Mouse (Mus musculus) hindbrain, embryonic 15.5 days (tissue): ENCODE measurements around the gene Wscd2. TPM values are rescaled to one million over a fixed set of nuclear protein-coding genes. Genes with fewer than 3 reads are reported as not detected.

Source experiments
- ATAC-seq: fragments of 200-750 bp; cut with Nextera tagmentation; 2 replicates; pipeline ENCODE4 v1.8.0; 2017; ENCODE audit warnings: low read depth, moderate number of reproducible peaks, moderate TSS enrichment; ENCODE audit not compliant: low FRiP score
- H3K27ac ChIP-seq: fragments of 300-500 bp; sonication (generic); replicated peaks from 2 replicates; pipeline ENCODE4 v1.5.1; 2015; ENCODE audit warnings: mild to moderate bottlenecking, inconsistent platforms
- H3K27me3 ChIP-seq: fragments of 300-500 bp; sonication (generic); 2 replicates; pipeline ENCODE4 v1.6.1; 2015; ENCODE audit warnings: control low read depth, inconsistent platforms
- H3K36me3 ChIP-seq: fragments of 300-500 bp; sonication (generic); 2 replicates; pipeline ENCODE4 v1.6.1; 2015; ENCODE audit warnings: control low read depth, inconsistent platforms
- H3K4me1 ChIP-seq: fragments of 300-500 bp; sonication (generic); replicated peaks from 2 replicates; pipeline ENCODE4 v1.6.1; 2015; ENCODE audit warnings: control low read depth, inconsistent platforms
- H3K4me2 ChIP-seq: fragments of 300-500 bp; sonication (generic); 2 replicates; pipeline ENCODE4 v1.6.1; 2015; ENCODE audit warnings: moderate library complexity, mild to moderate bottlenecking, inconsistent platforms
- H3K4me3 ChIP-seq: fragments of 300-500 bp; sonication (generic); 2 replicates; pipeline ENCODE4 v1.5.1; 2015; ENCODE audit warnings: mild to moderate bottlenecking, inconsistent platforms
- H3K9ac ChIP-seq: fragments of 300-500 bp; sonication (generic); 2 replicates; pipeline ENCODE4 v1.6.1; 2015; ENCODE audit warnings: inconsistent platforms
- H3K9me3 ChIP-seq: fragments of 300-500 bp; sonication (generic); 2 replicates; pipeline ENCODE4 v1.6.1; 2016; ENCODE audit warnings: control low read depth, inconsistent platforms
- WGBS: fragments of 180-500 bp; shearing (Covaris S2); methylation state at CpG from one replicate; pipeline ENCODE4 v1.1.7; 2015; 5-methylcytosine and 5-hydroxymethylcytosine counted together
- polyA plus RNA-seq: library from polyadenylated mRNA; unstranded; fragments of >200 nt; fragmentation: Nextera tagmentation; extraction: Ambion mirVana; gene quantifications from 2 replicates; pipeline ENCODE4 v1.2.1, GENCODE M21; 2015

Gene Wscd2
- polyA plus RNA-seq, 1 experiment from 2014 or later = 13.8 TPM

GRCm38 (mm10) chr5:113590010-113590640, 100.0 kb downstream of the Wscd2 start:
- no peaks in the 10 kb centered on the region for H3K9me3 ChIP-seq
- no peaks in the 10 kb centered on the region for H3K27me3 ChIP-seq
- no peak overlapping the region for H3K27ac ChIP-seq
- no peak overlapping the region for H3K4me3 ChIP-seq
- peaks cover 30% of the 10 kb centered on the region for H3K4me1 ChIP-seq
- ATAC-seq = no peak
- H3K4me2 ChIP-seq = no peak overlapping the region
- WGBS = 75% methylated on average over 5 of the region's 5 CpGs
- H3K36me3 ChIP-seq = no peaks in the 10 kb centered on the region
- H3K9ac ChIP-seq = no peak overlapping the region

GRCm38 (mm10) chr5:113591166-113591565, 101.0 kb downstream of the Wscd2 start:
- H3K9me3 ChIP-seq = no peaks in the 10 kb centered on the region
- 6% methylated on average over 3 of the region's 3 CpGs for WGBS

GRCm38 (mm10) chr5:113591751-113592230, 101.7 kb downstream of the Wscd2 start:
- ATAC-seq = peak; percentile 93
- Histone ChIP-seq H3K4me1 (peaks cover 30% of the 10 kb centered on the region), H3K27ac (peak overlapping the region; percentile 86), H3K4me3 (no peak overlapping the region), H3K27me3 (no peaks in the 10 kb centered on the region), H3K36me3 (no peaks in the 10 kb centered on the region), H3K9ac (no peak overlapping the region), H3K9me3 (no peaks in the 10 kb centered on the region), H3K4me2 (no peak overlapping the region)
- WGBS = 3% methylated on average over 6 of the region's 6 CpGs

More at GRCm38 (mm10) chr5:113591166-113591565, 101.0 kb downstream of the Wscd2 start:
- Histone ChIP-seq H3K9ac (peak overlapping the region; percentile 15), H3K4me2 (no peak overlapping the region), H3K27ac (peak overlapping the region; percentile 86), H3K27me3 (no peaks in the 10 kb centered on the region), H3K4me3 (no peak overlapping the region), H3K36me3 (no peaks in the 10 kb centered on the region), H3K4me1 (peaks cover 30% of the 10 kb centered on the region)
- ATAC-seq = no peak

DNA sequence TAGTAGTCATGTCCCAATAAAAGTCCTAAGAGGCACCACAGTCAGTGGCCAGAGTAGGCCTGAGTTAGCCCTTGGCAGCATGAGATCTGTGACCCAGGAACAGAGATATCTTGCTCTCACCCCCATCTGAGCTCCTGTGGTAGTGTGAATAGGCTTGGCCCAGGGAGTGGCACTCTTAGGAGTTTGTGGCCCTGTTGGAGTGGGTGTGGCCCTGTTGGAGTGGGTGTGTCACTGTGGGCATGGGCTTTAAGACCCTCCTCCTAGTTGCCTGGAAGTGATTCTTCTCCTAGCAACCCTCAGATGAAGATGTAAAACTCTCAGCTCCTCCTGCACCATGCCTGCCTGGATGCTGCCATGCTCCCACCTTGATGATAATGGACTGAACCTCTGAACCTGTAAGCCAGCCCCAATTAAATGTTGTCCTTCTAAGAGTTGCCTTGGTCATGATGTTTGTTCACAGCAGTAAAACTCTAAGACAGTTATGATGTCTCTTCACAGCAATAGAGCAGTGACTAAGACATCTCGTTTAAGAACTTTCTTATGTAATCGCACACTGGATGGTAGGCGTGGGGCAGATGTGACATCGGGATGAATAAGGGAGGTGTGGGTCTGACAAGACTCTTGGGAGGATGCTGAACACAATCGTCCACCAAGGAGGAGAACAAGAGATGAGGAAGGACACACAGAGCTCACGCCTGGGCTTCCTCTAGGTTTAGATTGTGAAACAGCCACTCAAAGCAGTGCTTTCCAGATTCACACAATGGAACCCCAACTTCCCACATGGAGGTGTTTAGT, 104.0 kb downstream of the Wscd2 start:
- 94% methylated on average over 6 of the region's 6 CpGs for WGBS
- Histone ChIP-seq H3K9me3 (no peaks in the 10 kb centered on the region), H3K4me3 (no peak overlapping the region), H3K36me3 (no peaks in the 10 kb centered on the region), H3K9ac (no peak overlapping the region), H3K27me3 (no peaks in the 10 kb centered on the region), H3K4me2 (no peak overlapping the region), H3K4me1 (peaks cover 34% of the 10 kb centered on the region), H3K27ac (no peak overlapping the region)
- no peak for ATAC-seq

DNA sequence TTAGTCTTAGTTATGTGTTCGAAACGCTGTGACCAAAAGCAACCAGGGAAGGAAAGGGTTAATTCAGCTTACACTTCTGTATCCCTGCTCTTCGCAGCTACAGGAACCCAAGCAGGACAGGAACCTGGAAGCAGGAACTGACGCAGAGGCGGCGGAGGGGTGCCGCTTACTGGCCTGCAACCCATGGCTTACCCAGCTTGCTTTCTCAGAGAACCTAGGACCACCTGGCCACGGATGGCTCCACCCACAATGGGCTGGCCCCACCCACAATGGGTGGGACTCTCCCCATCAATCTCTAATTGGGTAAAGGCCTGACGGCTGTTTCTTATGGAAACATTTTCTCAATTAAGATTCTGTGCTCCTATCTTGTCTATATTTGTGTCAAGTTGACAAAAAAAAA, 106.1 kb downstream of the Wscd2 start:
- ATAC-seq = no peak
- no peaks in the 10 kb centered on the region for H3K27me3 ChIP-seq
- WGBS = 84% methylated on average over 9 of the region's 9 CpGs

GRCm38 (mm10) chr5:113596780-113597353, 106.7 kb downstream of the Wscd2 start:
- Histone ChIP-seq H3K4me2 (no peak overlapping the region), H3K4me3 (no peak overlapping the region), H3K4me1 (peaks cover 24% of the 10 kb centered on the region), H3K27ac (no peak overlapping the region), H3K9me3 (no peaks in the 10 kb centered on the region), H3K36me3 (no peaks in the 10 kb centered on the region), H3K27me3 (no peaks in the 10 kb centered on the region), H3K9ac (no peak overlapping the region)
- no peak for ATAC-seq
- WGBS = 70% methylated on average over 9 of the region's 9 CpGs

More for the DNA sequence above, 106.1 kb downstream of the Wscd2 start:
- Histone ChIP-seq H3K9me3 (no peaks in the 10 kb centered on the region), H3K4me1 (peaks cover 31% of the 10 kb centered on the region), H3K27ac (no peak overlapping the region), H3K4me3 (no peak overlapping the region), H3K36me3 (no peaks in the 10 kb centered on the region), H3K4me2 (no peak overlapping the region), H3K9ac (no peak overlapping the region)

DNA sequence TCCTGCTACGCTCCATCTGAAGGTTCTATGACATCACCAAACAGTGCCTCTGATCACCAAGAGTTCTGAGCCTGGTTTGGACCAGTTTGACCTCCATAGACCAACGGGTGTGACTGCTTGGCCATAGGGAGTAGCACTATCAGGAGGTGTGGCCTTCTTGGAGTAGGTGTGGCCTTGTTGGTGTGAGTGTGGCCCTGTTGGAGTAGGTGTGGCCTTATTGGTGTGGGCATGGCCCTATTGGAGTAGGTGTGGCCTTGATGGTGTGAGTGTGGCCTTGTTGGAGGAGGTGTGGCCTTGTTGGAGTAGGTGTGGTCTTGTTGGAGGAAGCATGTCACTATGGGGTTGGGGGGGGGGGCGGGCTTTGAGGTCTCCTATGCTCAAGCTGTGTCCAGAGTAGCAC, 110.0 kb downstream of the Wscd2 start:
- H3K27ac ChIP-seq = peak overlapping the region; percentile 49; the same call in 1 of the 2 replicates
- peaks cover 8% of the 10 kb centered on the region; the same call in 1 of the 2 replicates for H3K4me1 ChIP-seq
- WGBS = 78% methylated on average over 3 of the region's 3 CpGs
- no peaks in the 10 kb centered on the region for H3K36me3 ChIP-seq
- ATAC-seq = no peak; the same call in 1 of the 2 replicates
- H3K9ac ChIP-seq = no peak overlapping the region
- no peak overlapping the region for H3K4me2 ChIP-seq
- H3K9me3 ChIP-seq = no peaks in the 10 kb centered on the region
- no peak overlapping the region for H3K4me3 ChIP-seq
- no peaks in the 10 kb centered on the region for H3K27me3 ChIP-seq

DNA sequence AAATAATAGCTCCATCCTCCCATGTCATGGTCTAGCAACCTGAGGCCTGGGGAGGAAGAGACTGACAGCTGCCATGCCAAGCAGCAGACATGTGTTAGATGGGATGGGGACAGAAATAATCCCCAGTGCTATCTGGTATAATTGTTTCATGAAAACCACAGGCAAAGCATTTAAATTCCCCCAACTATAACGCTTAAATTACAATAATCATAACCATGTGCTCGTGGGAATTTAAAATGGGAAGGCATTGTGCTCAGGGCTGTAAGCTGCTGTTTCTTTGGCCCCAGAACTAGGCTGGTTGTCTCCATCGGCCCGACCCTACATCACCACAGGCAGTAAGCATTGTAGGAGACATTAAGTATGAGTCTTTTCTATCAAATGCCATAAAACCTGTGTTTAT, 110.7 kb downstream of the Wscd2 start:
- WGBS = 49% methylated on average over 4 of the region's 4 CpGs
- Histone ChIP-seq H3K4me1 (peaks cover 8% of the 10 kb centered on the region; the same call in 1 of the 2 replicates), H3K27ac (peak overlapping the region; percentile 49; the same call in 1 of the 2 replicates), H3K4me2 (no peak overlapping the region), H3K36me3 (no peaks in the 10 kb centered on the region), H3K4me3 (no peak overlapping the region), H3K9me3 (no peaks in the 10 kb centered on the region), H3K27me3 (no peaks in the 10 kb centered on the region), H3K9ac (no peak overlapping the region)
- no peak for ATAC-seq

GRCm38 (mm10) chr5:113603471-113603870, 113.3 kb downstream of the Wscd2 start:
- no peak overlapping the region for H3K4me2 ChIP-seq
- H3K9ac ChIP-seq = no peak overlapping the region
- H3K4me3 ChIP-seq = no peak overlapping the region
- peaks cover 18% of the 10 kb centered on the region for H3K4me1 ChIP-seq
- H3K9me3 ChIP-seq = no peaks in the 10 kb centered on the region
- H3K27ac ChIP-seq = no peak overlapping the region
- H3K27me3 ChIP-seq = no peaks in the 10 kb centered on the region
- no peak for ATAC-seq
- no peaks in the 10 kb centered on the region for H3K36me3 ChIP-seq
- 71% methylated on average over 9 of the region's 9 CpGs for WGBS

GRCm38 (mm10) chr5:113604758-113605157, 114.6 kb downstream of the Wscd2 start:
- H3K4me3 ChIP-seq = no peak overlapping the region
- H3K36me3 ChIP-seq = no peaks in the 10 kb centered on the region
- no peak overlapping the region for H3K9ac ChIP-seq
- no peaks in the 10 kb centered on the region for H3K27me3 ChIP-seq
- peaks cover 21% of the 10 kb centered on the region for H3K4me1 ChIP-seq
- ATAC-seq = no peak
- H3K9me3 ChIP-seq = no peaks in the 10 kb centered on the region
- H3K27ac ChIP-seq = no peak overlapping the region
- H3K4me2 ChIP-seq = no peak overlapping the region
- WGBS = 90% methylated on average over 4 of the region's 4 CpGs

DNA sequence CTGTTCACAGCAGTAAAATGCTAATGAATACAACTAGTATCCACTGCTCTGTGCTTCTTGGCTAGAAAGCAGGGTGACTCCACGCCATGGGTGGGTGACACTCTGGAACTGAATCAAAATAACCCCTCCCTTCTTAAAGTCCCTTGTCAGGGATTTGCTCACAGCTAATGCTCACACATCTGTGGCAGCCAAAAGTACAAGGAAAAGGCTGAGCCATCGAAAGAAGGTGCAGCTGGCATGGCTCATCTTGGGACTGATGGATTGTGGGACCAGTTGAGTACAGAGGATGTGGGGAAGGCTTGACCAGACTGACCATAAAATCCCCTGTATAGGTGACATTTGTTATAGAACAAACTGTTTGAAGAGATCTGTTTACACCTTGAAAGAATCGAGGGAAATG, 116.0 kb downstream of the Wscd2 start:
- no peak overlapping the region for H3K27ac ChIP-seq
- H3K9ac ChIP-seq = no peak overlapping the region
- WGBS = 80% methylated on average over 3 of the region's 3 CpGs
- no peak overlapping the region for H3K4me2 ChIP-seq
- peaks cover 21% of the 10 kb centered on the region for H3K4me1 ChIP-seq
- no peaks in the 10 kb centered on the region for H3K9me3 ChIP-seq
- H3K36me3 ChIP-seq = no peaks in the 10 kb centered on the region
- no peaks in the 10 kb centered on the region for H3K27me3 ChIP-seq
- no peak for ATAC-seq
- H3K4me3 ChIP-seq = no peak overlapping the region
